Mouse (Mus musculus): ENCODE data around the gene Myh10.

Gene Myh10

GRCm38 (mm10) chr11:68745374-68746200 lies 54.2 kb downstream of the Myh10 start:
- ATAC-seq (ENCODE audit: low TSS enrichment): peak; percentile 87

GRCm38 (mm10) chr11:68748121-68748520 lies 56.8 kb downstream of the Myh10 start:
- peak; percentile 34 for ATAC-seq (ENCODE audit: low TSS enrichment)

GRCm38 (mm10) chr11:68750206-68750605 lies 58.8 kb downstream of the Myh10 start:
- no peak for ATAC-seq (ENCODE audit: low TSS enrichment)

GRCm38 (mm10) chr11:68750938-68751337 lies 59.6 kb downstream of the Myh10 start:
- ATAC-seq (ENCODE audit: low TSS enrichment): peak; percentile 58; the same call in 1 of the 2 replicates

- no peak for ATAC-seq (ENCODE audit: low TSS enrichment)
Observed at GRCm38 (mm10) chr11:68754283-68754682, 62.9 kb downstream of the Myh10 start.

- no peak for ATAC-seq (ENCODE audit: low TSS enrichment)
Observed at GRCm38 (mm10) chr11:68756456-68757348, 65.3 kb downstream of the Myh10 start.

GRCm38 (mm10) chr11:68759691-68760090 lies 68.3 kb downstream of the Myh10 start:
- ATAC-seq (ENCODE audit: low TSS enrichment): no peak

GRCm38 (mm10) chr11:68761155-68761554 lies 69.8 kb downstream of the Myh10 start:
- no peak for ATAC-seq (ENCODE audit: low TSS enrichment)

- no peak for ATAC-seq (ENCODE audit: low TSS enrichment)
Observed at GRCm38 (mm10) chr11:68761664-68762063, 70.3 kb downstream of the Myh10 start.

GRCm38 (mm10) chr11:68764622-68765021 lies 73.3 kb downstream of the Myh10 start:
- ATAC-seq (ENCODE audit: low TSS enrichment): no peak

GRCm38 (mm10) chr11:68767762-68768542 lies 76.6 kb downstream of the Myh10 start:
- no peak; the same call in 1 of the 2 replicates for ATAC-seq (ENCODE audit: low TSS enrichment)

GRCm38 (mm10) chr11:68769770-68770510 lies 78.6 kb downstream of the Myh10 start:
- ATAC-seq (ENCODE audit: low TSS enrichment): no peak

GRCm38 (mm10) chr11:68776147-68776655 lies 84.8 kb downstream of the Myh10 start:
- no peak for ATAC-seq (ENCODE audit: low TSS enrichment)

GRCm38 (mm10) chr11:68777933-68778332 lies 86.6 kb downstream of the Myh10 start:
- no peak for ATAC-seq (ENCODE audit: low TSS enrichment)

GRCm38 (mm10) chr11:68778855-68779254 lies 87.5 kb downstream of the Myh10 start:
- no peak for ATAC-seq (ENCODE audit: low TSS enrichment)

- ATAC-seq (ENCODE audit: low TSS enrichment): peak; percentile 69
Observed at GRCm38 (mm10) chr11:68779735-68780465, 88.5 kb downstream of the Myh10 start.

- no peak for ATAC-seq (ENCODE audit: low TSS enrichment)
Observed at GRCm38 (mm10) chr11:68780466-68781114, 89.2 kb downstream of the Myh10 start.

GRCm38 (mm10) chr11:68782336-68782735 lies 91.0 kb downstream of the Myh10 start:
- peak; percentile 64; the same call in 1 of the 2 replicates for ATAC-seq (ENCODE audit: low TSS enrichment)

GRCm38 (mm10) chr11:68785813-68786212 lies 94.5 kb downstream of the Myh10 start:
- no peak for ATAC-seq (ENCODE audit: low TSS enrichment)
